Mouse (Mus musculus): Measurements from ENCODE around the gene Rnf213.

GRCm38 (mm10) chr11:119526068-119526966 is 133.4 kb downstream of the Rnf213 start:
- TF ChIP-seq CTCF (IDR thresholded peaks at IDR 0.05; ENCODE audit: borderline replicate concordance, control insufficient read depth, extremely low read depth, insufficient read depth, low read length, poor library complexity) (no peak), POLR2A (IDR thresholded peaks at IDR 0.05; ENCODE audit: control insufficient read depth, extremely low read depth, insufficient read depth, low read length, poor library complexity) (no peak)

All from thymus, adult 2 months (tissue).